In the genomic region with DNA sequence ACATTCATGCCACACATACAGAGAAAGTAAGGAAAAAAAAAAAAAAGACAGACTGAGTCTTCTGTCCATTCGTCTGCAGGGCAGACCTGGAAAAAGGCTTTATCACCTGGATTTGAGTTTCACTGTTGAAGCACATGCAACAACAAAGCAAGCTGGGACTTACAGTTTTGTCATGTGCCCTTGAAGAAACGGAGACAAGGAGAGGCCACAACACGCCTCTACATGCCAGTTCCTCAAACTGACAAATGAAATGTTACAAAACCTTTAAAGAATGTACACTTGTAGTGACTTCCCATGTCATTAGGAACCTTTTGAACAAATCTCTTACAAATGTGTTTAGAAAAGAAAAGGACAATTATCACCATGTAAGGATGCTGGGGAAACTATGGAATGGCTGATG, we compare ENCODE assay signal across 20 mouse cellular contexts. TPM values are rescaled to one million over a fixed set of nuclear protein-coding genes. Genes with fewer than 3 reads are reported as not detected.
DNase-seq lines count a peak whose midpoint lies in the region; ATAC-seq and TF ChIP-seq lines count a peak whose summit lies in the region.
"Had no signal": no experiment of that assay in that cellular context is flagged by ENCODE, and none has a peak within 500 bp of the region (broad histone marks: within the 10 kb centered on the region; RNA-seq: fewer than 3 reads in every experiment).

No protein-coding gene starts in this region.

- 0 out of 2 replicates have a peak overlapping the region, but pooled peaks have one; percentile 12 for H3K27ac ChIP-seq in embryonic facial prominence, embryonic 13.5 days
- no peak overlapping the region for H3K27ac ChIP-seq in embryonic facial prominence, embryonic 10.5 days (replicated peaks)
- peak overlapping the region; percentile 72 for H3K27ac ChIP-seq in bone marrow, adult 2 months (ENCODE audit: control insufficient read depth, insufficient read depth, low read depth, low read length, poor library complexity)
- 0 out of 2 replicates have a peak overlapping the region, but pooled peaks have one; percentile 58 for H3K27ac ChIP-seq in stomach, postnatal 0 days (replicated peaks)
- no peak overlapping the region for H3K27ac ChIP-seq in cerebellum, adult 2 months (ENCODE audit: insufficient read depth, low read length)
- no peak overlapping the region for H3K27ac ChIP-seq in forebrain, embryonic 11.5 days (ENCODE audit: low read depth, low read length)
- H3K27ac ChIP-seq: forebrain, embryonic 10.5 days; forebrain, embryonic 15.5 days; heart, embryonic 13.5 days had no signal

- no peaks in the 10 kb centered on the region for H3K27me3 ChIP-seq in embryonic facial prominence, embryonic 13.5 days
- no peaks in the 10 kb centered on the region for H3K27me3 ChIP-seq in embryonic facial prominence, embryonic 10.5 days (replicated peaks; ENCODE audit: low read depth, poor library complexity, severe bottlenecking)
- no peaks in the 10 kb centered on the region for H3K27me3 ChIP-seq in stomach, postnatal 0 days (ENCODE audit: control insufficient read depth, insufficient read depth, low read length)
- H3K27me3 ChIP-seq in cerebellum, adult 2 months (ENCODE audit: control insufficient read depth, insufficient read depth, low read length), result no peaks in the 10 kb centered on the region
- no peaks in the 10 kb centered on the region for H3K27me3 ChIP-seq in forebrain, embryonic 11.5 days (ENCODE audit: control insufficient read depth, insufficient read depth, low read length)
- H3K27me3 ChIP-seq: forebrain, embryonic 15.5 days; heart, embryonic 13.5 days; Patski had no signal

- no peak overlapping the region for H3K4me3 ChIP-seq in embryonic facial prominence, embryonic 13.5 days
- H3K4me3 ChIP-seq in embryonic facial prominence, embryonic 10.5 days, result no peak overlapping the region
- peak overlapping the region; percentile 13 for H3K4me3 ChIP-seq in bone marrow, adult 2 months (replicated peaks; ENCODE audit: control insufficient read depth, low read depth, low read length)
- no peak overlapping the region for H3K4me3 ChIP-seq in stomach, postnatal 0 days (ENCODE audit: low read depth, low read length)
- H3K4me3 ChIP-seq in cerebellum, adult 2 months (replicated peaks; ENCODE audit: insufficient read depth, low read depth, low read length), result no peak overlapping the region
- H3K4me3 ChIP-seq in forebrain, embryonic 11.5 days (ENCODE audit: low read depth, low read length), result no peak overlapping the region
- H3K4me3 ChIP-seq: erythroblast, embryonic 14.5 days; forebrain, embryonic 10.5 days; forebrain, embryonic 15.5 days; heart, embryonic 13.5 days had no signal

- ATAC-seq in embryonic facial prominence, embryonic 13.5 days (ENCODE audit: insufficient number of reproducible peaks, insufficient read depth, low FRiP score, low TSS enrichment, low read depth), result no peak
- ATAC-seq in megakaryocyte, adult 5-6 weeks (ENCODE audit: poor library complexity, severe bottlenecking), result peak; percentile 86
- no peak for ATAC-seq in stomach, postnatal 0 days (ENCODE audit: low FRiP score, low TSS enrichment)
- ATAC-seq in forebrain, embryonic 11.5 days (replicated peaks; ENCODE audit: low FRiP score), result no peak
- ATAC-seq: forebrain, embryonic 15.5 days; hindbrain, embryonic 16.5 days; inflammation-experienced regulatory T-cells, adult 6 months; Patski had no signal

- H3K9ac ChIP-seq in embryonic facial prominence, embryonic 13.5 days, result no peak overlapping the region
- H3K9ac ChIP-seq in stomach, postnatal 0 days (ENCODE audit: low read length), result no peak overlapping the region
- no peak overlapping the region for H3K9ac ChIP-seq in forebrain, embryonic 11.5 days (ENCODE audit: low read length)
- H3K9ac ChIP-seq: forebrain, embryonic 15.5 days; heart, embryonic 13.5 days had no signal

- peaks cover 43% of the 10 kb centered on the region for H3K4me1 ChIP-seq in embryonic facial prominence, embryonic 13.5 days
- peaks cover 32% of the 10 kb centered on the region for H3K4me1 ChIP-seq in embryonic facial prominence, embryonic 10.5 days
- peaks cover 3% of the 10 kb centered on the region for H3K4me1 ChIP-seq in bone marrow, adult 2 months (ENCODE audit: control insufficient read depth, insufficient read depth, low read length)
- no peaks in the 10 kb centered on the region for H3K4me1 ChIP-seq in stomach, postnatal 0 days (replicated peaks; ENCODE audit: control insufficient read depth, insufficient read depth)
- H3K4me1 ChIP-seq in cerebellum, adult 2 months (ENCODE audit: control insufficient read depth, insufficient read depth, low read length), result no peaks in the 10 kb centered on the region
- H3K4me1 ChIP-seq in forebrain, embryonic 11.5 days (replicated peaks; ENCODE audit: control insufficient read depth, insufficient read depth, low read length), result no peaks in the 10 kb centered on the region

- no peak for TF ChIP-seq POLR2A in bone marrow, adult 2 months (IDR thresholded peaks at IDR 0.05; ENCODE audit: borderline replicate concordance, control insufficient read depth, low read depth, low read length)
- no peak for TF ChIP-seq POLR2A in cerebellum, adult 2 months (IDR thresholded peaks at IDR 0.05; ENCODE audit: borderline replicate concordance, insufficient read depth, low read length)

- no peak for TF ChIP-seq CTCF in bone marrow, adult 2 months (IDR thresholded peaks at IDR 0.05; ENCODE audit: control insufficient read depth, insufficient read depth, low read length)
- TF ChIP-seq CTCF in stomach, postnatal 0 days (IDR thresholded peaks at IDR 0.05; ENCODE audit: low read depth), result no peak
- TF ChIP-seq CTCF in cerebellum, adult 2 months (IDR thresholded peaks at IDR 0.05; ENCODE audit: borderline replicate concordance, insufficient read depth, low read depth, low read length), result no peak

- no peak for DNase-seq in embryonic facial prominence, embryonic 10.5 days (ENCODE audit: low spot score)
- no peak for DNase-seq in stomach, postnatal 0 days (ENCODE audit: low spot score)
- no peak for DNase-seq in cerebellum, adult 2 months
- DNase-seq in forebrain, embryonic 11.5 days (ENCODE audit: low spot score), result no peak
- DNase-seq: adrenal gland, adult 2 months; adrenal gland, postnatal 25 days; cerebellum, adult 8-10 months; cerebellum, postnatal 14 days; gastrocnemius, postnatal 14 days; heart, postnatal 36 days had no signal

- 79% methylated on average over 3 of the region's 3 CpGs for WGBS in embryonic facial prominence, embryonic 13.5 days
- WGBS in embryonic facial prominence, embryonic 10.5 days, result 77% methylated on average over 3 of the region's 3 CpGs
- WGBS in bone marrow, adult 2 months, result 23% methylated on average over 3 of the region's 3 CpGs
- WGBS in stomach, postnatal 0 days, result 61% methylated on average over 3 of the region's 3 CpGs
- 91% methylated on average over 3 of the region's 3 CpGs for WGBS in cerebellum, adult 2 months
- 81% methylated on average over 3 of the region's 3 CpGs for WGBS in forebrain, embryonic 11.5 days

- no peak overlapping the region for H3K4me2 ChIP-seq in embryonic facial prominence, embryonic 13.5 days
- H3K4me2 ChIP-seq in stomach, postnatal 0 days (replicated peaks; ENCODE audit: low read depth), result no peak overlapping the region
- H3K4me2 ChIP-seq in forebrain, embryonic 11.5 days (ENCODE audit: low read depth, low read length, severe bottlenecking), result no peak overlapping the region
- H3K4me2 ChIP-seq: forebrain, embryonic 15.5 days; heart, embryonic 13.5 days had no signal

- no peaks in the 10 kb centered on the region for H3K9me3 ChIP-seq in embryonic facial prominence, embryonic 13.5 days
- H3K9me3 ChIP-seq in embryonic facial prominence, embryonic 10.5 days, result no peaks in the 10 kb centered on the region
- H3K9me3 ChIP-seq in stomach, postnatal 0 days (ENCODE audit: control insufficient read depth, low read length), result no peaks in the 10 kb centered on the region
- H3K9me3 ChIP-seq in forebrain, embryonic 11.5 days (ENCODE audit: control insufficient read depth, low read length), result no peaks in the 10 kb centered on the region
- H3K9me3 ChIP-seq: forebrain, embryonic 10.5 days; forebrain, embryonic 15.5 days; heart, embryonic 13.5 days had no signal

- H3K36me3 ChIP-seq in embryonic facial prominence, embryonic 13.5 days, result no peaks in the 10 kb centered on the region
- H3K36me3 ChIP-seq in embryonic facial prominence, embryonic 10.5 days (replicated peaks), result no peaks in the 10 kb centered on the region
- H3K36me3 ChIP-seq in stomach, postnatal 0 days (ENCODE audit: control insufficient read depth, insufficient read depth, low read length), result no peaks in the 10 kb centered on the region
- H3K36me3 ChIP-seq in forebrain, embryonic 11.5 days (ENCODE audit: control insufficient read depth, insufficient read depth, low read length), result no peaks in the 10 kb centered on the region
- H3K36me3 ChIP-seq: forebrain, embryonic 10.5 days; forebrain, embryonic 15.5 days; heart, embryonic 13.5 days had no signal

- peak; percentile 45 for TF ChIP-seq EP300 in stomach, postnatal 0 days (optimal IDR thresholded peaks at IDR 0.05)

RNA-seq across cellular contexts. Expression of gene Tmpo, which starts 53.6 kb away (rescaled TPM):
- polyA plus RNA-seq in embryonic facial prominence, embryonic 13.5 days (2015; fragmentation: Nextera tagmentation; extraction: Ambion mirVana), result 237 and 252 TPM in 2 replicates
- polyA plus RNA-seq in embryonic facial prominence, embryonic 10.5 days (2016; fragmentation: Nextera tagmentation; extraction: Ambion mirVana), result 260 and 265 TPM in 2 replicates
- polyA plus RNA-seq in bone marrow, adult 2 months (2011; ENCODE audit: insufficient read depth, insufficient read length, low replicate concordance, missing spikeins), result 212 and 250 TPM in 2 replicates
- 559 and 619 TPM in 2 replicates for total RNA-seq in megakaryocyte, adult 5-6 weeks (2015)
- 895 and 963 TPM in 2 replicates for total RNA-seq in megakaryocyte, adult 5-6 weeks (2017)
- 57.1 and 59.6 TPM in 2 replicates for polyA plus RNA-seq in stomach, postnatal 0 days (2015; fragmentation: Nextera tagmentation; extraction: Ambion mirVana)
- polyA plus RNA-seq in cerebellum, adult 2 months (2012; rRNA removed), result 47.5 and 49.8 TPM in 2 replicates
- polyA plus RNA-seq in forebrain, embryonic 11.5 days (2014; fragmentation: Nextera tagmentation; extraction: Ambion mirVana), result 433 and 456 TPM in 2 replicates

Comparison
In these comparisons a context has a peak if more than half of its experiments do, and no peak if none do; other contexts are left out.
1. H3K27ac ChIP-seq: peak in embryonic facial prominence, embryonic 13.5 days (single experiment), bone marrow, adult 2 months (single experiment) and stomach, postnatal 0 days (single experiment); none in embryonic facial prominence, embryonic 10.5 days (single experiment), cerebellum, adult 2 months (single experiment) and forebrain, embryonic 11.5 days (single experiment).